22 mouse cellular contexts compared by ENCODE assay signal in the genomic region with DNA sequence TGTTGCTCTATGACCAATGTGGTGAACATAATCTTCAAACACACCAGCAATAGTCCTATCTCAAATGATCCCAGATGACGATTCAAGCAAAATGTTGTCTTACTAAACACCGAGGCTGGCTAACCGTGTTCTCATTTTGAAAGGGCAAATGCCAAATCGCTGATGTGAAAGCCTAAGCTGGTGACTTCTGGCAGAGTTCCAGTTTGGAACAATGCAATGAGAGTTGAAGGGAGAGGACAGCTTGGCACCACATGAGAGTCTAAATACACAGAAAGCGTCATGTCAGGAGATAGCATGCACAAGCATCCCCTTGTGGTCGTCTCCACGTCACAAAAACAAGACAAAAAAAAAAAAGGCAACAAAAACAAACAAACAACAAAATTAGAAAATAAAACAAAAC. TPM values are rescaled to one million over a fixed set of nuclear protein-coding genes. Genes with fewer than 3 reads are reported as not detected.
DNase-seq lines count a peak whose midpoint lies in the region; ATAC-seq and TF ChIP-seq lines count a peak whose summit lies in the region.
"Had no signal": no experiment of that assay in that cellular context is flagged by ENCODE, and none has a peak within 500 bp of the region (broad histone marks: within the 10 kb centered on the region; RNA-seq: fewer than 3 reads in every experiment).

No protein-coding gene starts in this region.

- no peak overlapping the region for H3K4me3 ChIP-seq in midbrain, embryonic 14.5 days (replicated peaks; ENCODE audit: low read depth, low read length)
- H3K4me3 ChIP-seq in midbrain, embryonic 16.5 days (ENCODE audit: low read depth, low read length): no peak overlapping the region
- H3K4me3 ChIP-seq: embryonic facial prominence, embryonic 15.5 days; forebrain, embryonic 15.5 days; heart, embryonic 12.5 days; hindbrain, embryonic 13.5 days; intestine, embryonic 15.5 days had no signal

- no peak overlapping the region for H3K4me2 ChIP-seq in midbrain, embryonic 14.5 days (ENCODE audit: low read length)
- H3K4me2 ChIP-seq in midbrain, embryonic 16.5 days (ENCODE audit: low read length): no peak overlapping the region
- H3K4me2 ChIP-seq: embryonic facial prominence, embryonic 15.5 days; forebrain, embryonic 15.5 days; heart, embryonic 12.5 days; hindbrain, embryonic 13.5 days; intestine, embryonic 15.5 days had no signal

- no peaks in the 10 kb centered on the region for H3K27me3 ChIP-seq in midbrain, embryonic 14.5 days (ENCODE audit: control insufficient read depth, insufficient read depth, low read length)
- H3K27me3 ChIP-seq in midbrain, embryonic 16.5 days (ENCODE audit: control insufficient read depth, insufficient read depth, low read depth, low read length): no peaks in the 10 kb centered on the region
- H3K27me3 ChIP-seq: embryonic facial prominence, embryonic 15.5 days; forebrain, embryonic 15.5 days; heart, embryonic 12.5 days; hindbrain, embryonic 13.5 days; intestine, embryonic 15.5 days had no signal

- TF ChIP-seq POLR2A in brain, embryonic 14.5 days (IDR thresholded peaks at IDR 0.05; ENCODE audit: borderline replicate concordance, extremely low read depth, insufficient read depth, insufficient read length, poor library complexity, severe bottlenecking): no peak

- 57% methylated on average over 7 of the region's 7 CpGs for WGBS in midbrain, embryonic 14.5 days
- 60% methylated on average over 7 of the region's 7 CpGs for WGBS in midbrain, embryonic 16.5 days

- no peaks in the 10 kb centered on the region for H3K9me3 ChIP-seq in midbrain, embryonic 14.5 days (ENCODE audit: control insufficient read depth, low read length)
- no peaks in the 10 kb centered on the region for H3K9me3 ChIP-seq in midbrain, embryonic 16.5 days (replicated peaks; ENCODE audit: control insufficient read depth, low read length, poor library complexity, severe bottlenecking)
- H3K9me3 ChIP-seq: embryonic facial prominence, embryonic 15.5 days; forebrain, embryonic 15.5 days; G1E; heart, embryonic 12.5 days; hindbrain, embryonic 13.5 days; intestine, embryonic 15.5 days had no signal

- H3K4me1 ChIP-seq in midbrain, embryonic 14.5 days (ENCODE audit: control insufficient read depth, insufficient read depth, low read length): no peaks in the 10 kb centered on the region
- H3K4me1 ChIP-seq in midbrain, embryonic 16.5 days (ENCODE audit: control insufficient read depth, insufficient read depth, low read length): no peaks in the 10 kb centered on the region
- H3K4me1 ChIP-seq: embryonic facial prominence, embryonic 15.5 days; forebrain, embryonic 15.5 days; heart, embryonic 12.5 days; hindbrain, embryonic 13.5 days; intestine, embryonic 15.5 days had no signal

- no peak for TF ChIP-seq CTCF in brain, embryonic 14.5 days (IDR thresholded peaks at IDR 0.05; ENCODE audit: borderline replicate concordance, extremely low read depth, insufficient read depth, insufficient read length)

- no peak overlapping the region for H3K27ac ChIP-seq in midbrain, embryonic 14.5 days (replicated peaks; ENCODE audit: low read depth, low read length)
- H3K27ac ChIP-seq in midbrain, embryonic 16.5 days (ENCODE audit: low read length): no peak overlapping the region
- H3K27ac ChIP-seq: embryonic facial prominence, embryonic 15.5 days; forebrain, embryonic 15.5 days; hindbrain, embryonic 13.5 days; intestine, embryonic 15.5 days had no signal

- no peaks in the 10 kb centered on the region for H3K36me3 ChIP-seq in midbrain, embryonic 14.5 days (ENCODE audit: control insufficient read depth, insufficient read depth, low read length)
- H3K36me3 ChIP-seq in midbrain, embryonic 16.5 days (ENCODE audit: control insufficient read depth, insufficient read depth, low read length): no peaks in the 10 kb centered on the region
- H3K36me3 ChIP-seq: embryonic facial prominence, embryonic 15.5 days; forebrain, embryonic 15.5 days; G1E; heart, embryonic 12.5 days; hindbrain, embryonic 13.5 days; intestine, embryonic 15.5 days had no signal

- H3K9ac ChIP-seq in midbrain, embryonic 14.5 days (replicated peaks; ENCODE audit: low read length): no peak overlapping the region
- H3K9ac ChIP-seq in midbrain, embryonic 16.5 days (ENCODE audit: low read depth, low read length): no peak overlapping the region
- H3K9ac ChIP-seq: embryonic facial prominence, embryonic 15.5 days; forebrain, embryonic 15.5 days; heart, embryonic 12.5 days; hindbrain, embryonic 13.5 days; intestine, embryonic 15.5 days had no signal

- peak; percentile 55 to 64 for DNase-seq in cerebellum, postnatal 10 days
- DNase-seq in cerebellum, postnatal 4 days (ENCODE audit: low spot score in 2 of 2): no peak
- peak; percentile 9 for DNase-seq in heart, postnatal 4 days
- DNase-seq in heart, adult 9 months (ENCODE audit: low spot score in 2 of 2): no peak
- DNase-seq in midbrain, embryonic 14.5 days: peak; percentile 49
- DNase-seq in brain, embryonic 14.5 days (ENCODE audit: low read depth): peak; percentile 39
- DNase-seq in spleen, adult 18-20 months: no peak
- DNase-seq: adrenal gland, postnatal 10 days; B cell, adult 2 months; cerebellum, adult 18-20 months; gastrocnemius, postnatal 10 days; heart, adult 18-20 months; heart, postnatal 36 days had no signal

- ATAC-seq in midbrain, embryonic 14.5 days (ENCODE audit: low FRiP score, low TSS enrichment): no peak
- no peak for ATAC-seq in midbrain, embryonic 16.5 days
- ATAC-seq: CD4-positive, CD25-positive, alpha-beta regulatory T cell, adult 4 months; forebrain, embryonic 15.5 days; intestine, embryonic 15.5 days had no signal

RNA-seq across cellular contexts. Expression of gene Fam83b, which starts 27.6 kb away (rescaled TPM):
- under 1 TPM; 0.38 to 0.61 TPM for total RNA-seq in heart, postnatal 4 days (2021)
- polyA plus RNA-seq in midbrain, embryonic 14.5 days (2014; fragmentation: Nextera tagmentation; extraction: Ambion mirVana): not detected in 2 replicates
- 0.06 and 0.12 TPM in 2 replicates for polyA plus RNA-seq in midbrain, embryonic 16.5 days (2015; fragmentation: Nextera tagmentation; extraction: Ambion mirVana)
- 0.08 and 0.21 TPM in 2 replicates for polyA plus RNA-seq in brain, embryonic 14.5 days (2012; rRNA removed)
- total RNA-seq: gastrocnemius, postnatal 4 days had no signal
- polyA plus RNA-seq: CD4-positive, CD25-positive, alpha-beta regulatory T cell, adult 4 months; forebrain, embryonic 15.5 days; G1E; hindbrain, embryonic 13.5 days had no signal

Comparison
In these comparisons a context has a peak if more than half of its experiments do, and no peak if none do; other contexts are left out.
1. DNase-seq: peak in cerebellum, postnatal 10 days (2 of 2), heart, postnatal 4 days (single experiment), midbrain, embryonic 14.5 days (single experiment) and brain, embryonic 14.5 days (single experiment); none in cerebellum, postnatal 4 days (0 of 2), heart, adult 9 months (0 of 2) and spleen, adult 18-20 months (0 of 2).